Mouse (Mus musculus): ENCODE data around the gene Cpa1.

GRCm38 (mm10) chr6:30687198-30687597 lies 48.2 kb downstream of the Cpa1 start:
- no peak for TF ChIP-seq GATA1 (IDR thresholded peaks at IDR 0.05; ENCODE audit: borderline replicate concordance, low read length)
- no peak for TF ChIP-seq CTCF (IDR thresholded peaks at IDR 0.05; ENCODE audit: low read depth, low read length)
- TF ChIP-seq POLR2AphosphoS5 (IDR thresholded peaks at IDR 0.05; ENCODE audit: insufficient replicate concordance, low read depth, low read length): no peak
- TF ChIP-seq GATA2 (IDR thresholded peaks at IDR 0.05; ENCODE audit: borderline replicate concordance, low read depth, low read length): no peak
- no peak for TF ChIP-seq TAL1 (conservative IDR thresholded peaks at IDR 0.05; ENCODE audit: low read depth, low read length)

Measured in G1E (cell line).